Mouse (Mus musculus) C2C12 (cell line): ENCODE measurements around the gene Ptpra. TPM values are rescaled to one million over a fixed set of nuclear protein-coding genes. Genes with fewer than 3 reads are reported as not detected.

Source experiments
- H3K27me3 ChIP-seq: one replicate; pipeline ENCODE4 v1.6.1; 2011; ENCODE audit not compliant: control insufficient read depth, insufficient read depth, insufficient read length
- H3K36me3 ChIP-seq: one replicate; pipeline ENCODE4 v1.6.1; 2011; ENCODE audit not compliant: control insufficient read depth, insufficient read depth
- H3K4me3 ChIP-seq: one replicate; pipeline ENCODE4 v1.5.1; 2011; ENCODE audit warnings: mild to moderate bottlenecking, control low read depth; ENCODE audit not compliant: poor library complexity, insufficient read depth, severe bottlenecking
- H3K79me2 ChIP-seq: one replicate; pipeline ENCODE4 v1.6.1; 2011; ENCODE audit not compliant: control insufficient read depth, insufficient read depth
- H3K79me3 ChIP-seq: one replicate; pipeline ENCODE4 v1.6.1; 2011; ENCODE audit warnings: low read depth, control low read depth
- H3ac ChIP-seq: one replicate; pipeline ENCODE3; 2011; ENCODE audit warnings: low read depth; ENCODE audit not compliant: control insufficient read depth, insufficient read length
- CEBPB ChIP-seq: IDR thresholded peaks from one replicate; pipeline ENCODE4 v1.6.1; 2011; ENCODE audit warnings: low read depth, mild to moderate bottlenecking, control low read depth, moderate library complexity
- CTCF ChIP-seq: IDR thresholded peaks from one replicate; pipeline ENCODE4 v1.5.1; 2011; ENCODE audit not compliant: control insufficient read depth, insufficient read depth, insufficient read length
- FOSL1 ChIP-seq: IDR thresholded peaks from one replicate; pipeline ENCODE4 v1.8.0; 2011; ENCODE audit warnings: mild to moderate bottlenecking, low read length; ENCODE audit not compliant: poor library complexity, insufficient read depth, severe bottlenecking
- MAX ChIP-seq: IDR thresholded peaks from one replicate; pipeline ENCODE4 v1.6.1; 2011; ENCODE audit warnings: mild to moderate bottlenecking, control low read depth
- MYOD1 ChIP-seq: IDR thresholded peaks from one replicate; pipeline ENCODE4 v1.6.1; 2011; ENCODE audit warnings: low read depth; ENCODE audit not compliant: control insufficient read depth, insufficient read length
- MYOG ChIP-seq: IDR thresholded peaks from one replicate; pipeline ENCODE4 v1.6.1; 2011; ENCODE audit not compliant: control insufficient read depth, insufficient read length; ENCODE audit errors: extremely low read depth
- USF1 ChIP-seq: IDR thresholded peaks from one replicate; pipeline ENCODE4 v1.6.1; 2011; ENCODE audit warnings: low read depth, mild to moderate bottlenecking, control low read depth, moderate library complexity
- polyA plus RNA-seq: library from polyadenylated mRNA; unstranded; fragments of >200 nt; fragmentation: generic; extraction: Trizol; gene quantifications from one replicate; pipeline ENCODE4 v1.2.1, GENCODE M21; 2012; ENCODE audit warnings: missing spikeins

Ptpra gene
- polyA plus RNA-seq, 1 experiment: 31.6 TPM

- Histone ChIP-seq H3ac (no peak overlapping the region), H3K27me3 (no peaks in the 10 kb centered on the region), H3K79me2 (no peaks in the 10 kb centered on the region), H3K79me3 (no peaks in the 10 kb centered on the region), H3K4me3 (no peak overlapping the region), H3K36me3 (peaks cover 46% of the 10 kb centered on the region)
- TF ChIP-seq FOSL1 (no peak), CEBPB (no peak), USF1 (no peak), MYOG (no peak), MYOD1 (no peak), CTCF (no peak), MAX (no peak)
Observed at GRCm38 (mm10) chr2:130554841-130555240, 104.8 kb downstream of the Ptpra start.

GRCm38 (mm10) chr2:130556292-130556691 lies 106.2 kb downstream of the Ptpra start:
- Histone ChIP-seq H3K4me3 (no peak overlapping the region), H3K79me3 (no peaks in the 10 kb centered on the region), H3ac (no peak overlapping the region), H3K36me3 (peaks cover 35% of the 10 kb centered on the region), H3K27me3 (no peaks in the 10 kb centered on the region), H3K79me2 (no peaks in the 10 kb centered on the region)
- TF ChIP-seq MAX: no peak
- TF ChIP-seq CTCF: no peak
- no peak for TF ChIP-seq MYOD1
- TF ChIP-seq MYOG: no peak
- no peak for TF ChIP-seq USF1
- no peak for TF ChIP-seq FOSL1
- no peak for TF ChIP-seq CEBPB

- Histone ChIP-seq H3K4me3 (no peak overlapping the region), H3K36me3 (peaks cover 29% of the 10 kb centered on the region), H3K27me3 (no peaks in the 10 kb centered on the region), H3ac (no peak overlapping the region), H3K79me2 (no peaks in the 10 kb centered on the region), H3K79me3 (no peaks in the 10 kb centered on the region)
- TF ChIP-seq MAX: no peak
- TF ChIP-seq MYOD1: no peak
- no peak for TF ChIP-seq MYOG
- no peak for TF ChIP-seq CTCF
- TF ChIP-seq FOSL1: no peak
- no peak for TF ChIP-seq CEBPB
- no peak for TF ChIP-seq USF1
Observed at GRCm38 (mm10) chr2:130557462-130557861, 107.4 kb downstream of the Ptpra start.

GRCm38 (mm10) chr2:130558015-130558414 lies 107.9 kb downstream of the Ptpra start:
- Histone ChIP-seq H3K27me3 (no peaks in the 10 kb centered on the region), H3K4me3 (no peak overlapping the region), H3K36me3 (peaks cover 25% of the 10 kb centered on the region), H3K79me3 (no peaks in the 10 kb centered on the region), H3K79me2 (no peaks in the 10 kb centered on the region), H3ac (no peak overlapping the region)
- TF ChIP-seq MYOG (no peak), MYOD1 (no peak), MAX (no peak), USF1 (no peak), FOSL1 (no peak), CEBPB (no peak), CTCF (no peak)

GRCm38 (mm10) chr2:130563212-130564055 lies 113.4 kb downstream of the Ptpra start, which contains the start of gene Mrps26:
Mrps26 (plus strand) TSS chr2:130563742.
- TF ChIP-seq MAX: peak; percentile 14
- no peak for TF ChIP-seq MYOG
- H3ac ChIP-seq: peak within 1 kb of the TSS; percentile 98
- H3K79me2 ChIP-seq: peaks cover 30% of the 10 kb centered on the region
- H3K36me3 ChIP-seq: peaks cover 31% of the 10 kb centered on the region
- H3K79me3 ChIP-seq: peaks cover 18% of the 10 kb centered on the region
- no peaks in the 10 kb centered on the region for H3K27me3 ChIP-seq
- H3K4me3 ChIP-seq: peak within 1 kb of the TSS; percentile 92

- TF ChIP-seq MAX (no peak), CEBPB (no peak), MYOG (no peak), FOSL1 (no peak), USF1 (no peak), CTCF (no peak), MYOD1 (no peak)
- peaks cover 18% of the 10 kb centered on the region for H3K79me3 ChIP-seq
- H3K27me3 ChIP-seq: no peaks in the 10 kb centered on the region
- peak overlapping the region; percentile 98 for H3ac ChIP-seq
- H3K36me3 ChIP-seq: peaks cover 30% of the 10 kb centered on the region
- H3K4me3 ChIP-seq: peak overlapping the region; percentile 92
- peaks cover 30% of the 10 kb centered on the region for H3K79me2 ChIP-seq
Observed at GRCm38 (mm10) chr2:130564063-130564462, 114.0 kb downstream of the Ptpra start.
